ENCODE assay signal across 16 mouse cellular contexts in the genomic region with DNA sequence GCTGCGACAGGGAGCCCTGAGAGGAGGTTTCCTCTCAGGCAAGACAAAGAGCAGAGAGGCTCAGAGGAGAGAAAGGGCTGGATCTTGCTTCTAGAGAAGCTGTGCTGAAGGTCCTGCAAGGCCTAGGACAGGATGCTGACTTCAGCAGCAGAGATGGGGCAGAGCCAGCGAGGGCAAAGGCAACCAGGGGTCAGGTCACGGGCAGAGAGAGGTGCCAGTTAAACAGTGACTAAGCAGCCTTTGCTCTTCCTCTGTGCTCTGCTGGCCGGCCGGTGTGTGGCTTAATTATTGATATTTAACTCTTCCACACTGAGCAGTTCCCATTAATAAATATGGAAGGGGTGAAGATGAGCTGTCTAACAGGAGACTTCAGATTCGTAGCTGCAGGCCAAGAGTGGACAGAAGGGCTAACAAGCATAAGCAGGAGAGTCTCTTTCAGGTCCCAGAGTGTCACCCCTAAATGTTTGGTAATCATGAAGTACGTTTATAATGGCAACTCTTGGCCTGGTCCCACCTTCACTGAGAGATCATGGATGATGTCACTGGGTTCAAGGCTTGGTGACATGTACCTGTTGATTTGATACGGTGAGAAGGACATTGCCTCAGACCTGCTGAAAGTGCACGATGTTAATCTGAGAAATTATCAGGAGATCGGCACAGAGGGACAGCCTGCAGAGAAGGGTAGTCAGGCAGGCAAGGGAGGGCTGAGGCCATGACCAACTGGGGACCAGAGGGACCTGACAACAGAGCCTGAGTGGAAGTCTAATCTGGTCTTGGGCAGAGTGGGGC. TPM values are rescaled to one million over a fixed set of nuclear protein-coding genes. Genes with fewer than 3 reads are reported as not detected.
DNase-seq lines count a peak whose midpoint lies in the region; ATAC-seq and TF ChIP-seq lines count a peak whose summit lies in the region.
"Had no signal": no experiment of that assay in that cellular context is flagged by ENCODE, and none has a peak within 500 bp of the region (broad histone marks: within the 10 kb centered on the region; RNA-seq: fewer than 3 reads in every experiment).

No protein-coding gene starts in this region.

- 50% methylated on average over 10 of the region's 10 CpGs for WGBS in liver, postnatal 0 days (ENCODE audit: insufficient replicate concordance)
- 85% methylated on average over 10 of the region's 10 CpGs for WGBS in midbrain, embryonic 10.5 days

- peak overlapping the region; percentile 88 for H3K27ac ChIP-seq in liver, postnatal 0 days (ENCODE audit: low read depth)
- H3K27ac ChIP-seq in midbrain, embryonic 10.5 days (replicated peaks): no peak overlapping the region
- H3K27ac ChIP-seq: embryonic facial prominence, embryonic 12.5 days; intestine, embryonic 15.5 days had no signal

- no peak for TF ChIP-seq CTCF in liver, postnatal 0 days (IDR thresholded peaks at IDR 0.05; ENCODE audit: low read depth)

- H3K27me3 ChIP-seq in megakaryocyte, embryonic 14.5 days (replicated peaks): peaks cover 2% of the 10 kb centered on the region
- H3K27me3 ChIP-seq in liver, postnatal 0 days (ENCODE audit: insufficient read depth, low read length): no peaks in the 10 kb centered on the region
- no peaks in the 10 kb centered on the region for H3K27me3 ChIP-seq in midbrain, embryonic 10.5 days (ENCODE audit: low read depth, poor library complexity, severe bottlenecking)
- H3K27me3 ChIP-seq: embryonic facial prominence, embryonic 12.5 days; intestine, embryonic 15.5 days had no signal

- H3K4me3 ChIP-seq in megakaryocyte, embryonic 14.5 days (replicated peaks): peak overlapping the region; percentile 46
- no peak overlapping the region for H3K4me3 ChIP-seq in liver, postnatal 0 days (ENCODE audit: low read depth, low read length)
- H3K4me3 ChIP-seq in midbrain, embryonic 10.5 days: no peak overlapping the region
- H3K4me3 ChIP-seq: embryonic facial prominence, embryonic 12.5 days; intestine, embryonic 15.5 days had no signal

- H3K4me2 ChIP-seq in liver, postnatal 0 days (ENCODE audit: low read depth, low read length): no peak overlapping the region
- H3K4me2 ChIP-seq: embryonic facial prominence, embryonic 12.5 days; intestine, embryonic 15.5 days; lung, embryonic 14.5 days had no signal

- peak; percentile 72 for DNase-seq in adrenal gland, adult 2 months
- DNase-seq in adrenal gland, adult 18-20 months (ENCODE audit: low spot score in 2 of 2): no peak
- peak; percentile 73 to 81 for DNase-seq in kidney, postnatal 4 days
- peak; percentile 78 for DNase-seq in liver, postnatal 0 days
- DNase-seq in cerebellum, adult 18-20 months: no peak
- DNase-seq in midbrain, embryonic 10.5 days (ENCODE audit: low spot score): no peak
- DNase-seq: cerebellum, adult 2 months; left cerebral cortex, postnatal 4 days; lung, embryonic 14.5 days; thymus, postnatal 4 days had no signal

- H3K9ac ChIP-seq in liver, postnatal 0 days (replicated peaks): 0 out of 2 replicates have a peak overlapping the region, but pooled peaks have one; percentile 18
- H3K9ac ChIP-seq: embryonic facial prominence, embryonic 12.5 days; intestine, embryonic 15.5 days; lung, embryonic 14.5 days had no signal

- no peaks in the 10 kb centered on the region for H3K9me3 ChIP-seq in megakaryocyte, embryonic 14.5 days
- no peaks in the 10 kb centered on the region for H3K9me3 ChIP-seq in liver, postnatal 0 days (ENCODE audit: low read length)
- H3K9me3 ChIP-seq in midbrain, embryonic 10.5 days (replicated peaks): no peaks in the 10 kb centered on the region
- H3K9me3 ChIP-seq: embryonic facial prominence, embryonic 12.5 days; intestine, embryonic 15.5 days had no signal

- H3K36me3 ChIP-seq in megakaryocyte, embryonic 14.5 days (replicated peaks; ENCODE audit: low read length): no peaks in the 10 kb centered on the region
- H3K36me3 ChIP-seq in liver, postnatal 0 days (replicated peaks; ENCODE audit: insufficient read depth, low read length): no peaks in the 10 kb centered on the region
- H3K36me3 ChIP-seq in midbrain, embryonic 10.5 days: no peaks in the 10 kb centered on the region
- H3K36me3 ChIP-seq: embryonic facial prominence, embryonic 12.5 days; intestine, embryonic 15.5 days had no signal

- ATAC-seq in megakaryocyte, adult 5-6 weeks (ENCODE audit: poor library complexity, severe bottlenecking): no peak
- peak; percentile 94 for ATAC-seq in liver, postnatal 0 days
- ATAC-seq: intestine, embryonic 15.5 days had no signal

- peaks cover 77% of the 10 kb centered on the region for H3K4me1 ChIP-seq in megakaryocyte, embryonic 14.5 days
- H3K4me1 ChIP-seq in liver, postnatal 0 days (ENCODE audit: insufficient read depth): peaks cover 15% of the 10 kb centered on the region
- H3K4me1 ChIP-seq in midbrain, embryonic 10.5 days: peaks cover 20% of the 10 kb centered on the region
- H3K4me1 ChIP-seq: embryonic facial prominence, embryonic 12.5 days; intestine, embryonic 15.5 days had no signal

- TF ChIP-seq EP300 in liver, postnatal 0 days (IDR thresholded peaks at IDR 0.05; ENCODE audit: low read depth): peak; percentile 66; the same call in 1 of the 2 replicates

RNA-seq across cellular contexts. Expression of a gene that starts 5.9 kb away (rescaled TPM):
- total RNA-seq in adrenal gland, adult 2 months (2021): 100 to 1,000 TPM; 136 to 202 TPM
- polyA plus RNA-seq in adrenal gland, adult 2 months (2012; rRNA removed): 83.4 and 111 TPM in 2 replicates
- total RNA-seq in adrenal gland, adult 18-20 months (2021): 100 to 1,000 TPM; 180 to 197 TPM
- 7.3 and 7.4 TPM in 2 replicates for polyA plus RNA-seq in megakaryocyte, embryonic 14.5 days (2012; ENCODE audit: insufficient read depth, low replicate concordance)
- total RNA-seq in megakaryocyte, adult 5-6 weeks (2015): 0.31 and 0.68 TPM in 2 replicates
- 0.45 and 0.55 TPM in 2 replicates for total RNA-seq in megakaryocyte, adult 5-6 weeks (2017)
- polyA plus RNA-seq in liver, postnatal 0 days (2015; fragmentation: Nextera tagmentation; extraction: Ambion mirVana): 104 and 114 TPM in 2 replicates
- 2.7 and 3.7 TPM in 2 replicates for polyA plus RNA-seq in midbrain, embryonic 10.5 days (2016; fragmentation: Nextera tagmentation; extraction: Ambion mirVana)

RNA-seq across cellular contexts. Expression of a gene that starts 29.8 kb away (rescaled TPM):
- 10 to 100 TPM; 32.6 to 43.7 TPM for total RNA-seq in adrenal gland, adult 2 months (2021)
- polyA plus RNA-seq in adrenal gland, adult 2 months (2012; rRNA removed): 73.8 and 79.8 TPM in 2 replicates
- total RNA-seq in adrenal gland, adult 18-20 months (2021): 10 to 100 TPM; 32.2 to 52.2 TPM
- 0.12 and 3.0 TPM in 2 replicates for polyA plus RNA-seq in megakaryocyte, embryonic 14.5 days (2012; ENCODE audit: insufficient read depth, low replicate concordance)
- not detected in 2 replicates for total RNA-seq in megakaryocyte, adult 5-6 weeks (2015)
- not detected in 2 replicates for total RNA-seq in megakaryocyte, adult 5-6 weeks (2017)
- polyA plus RNA-seq in liver, postnatal 0 days (2015; fragmentation: Nextera tagmentation; extraction: Ambion mirVana): 22.4 and 45.6 TPM in 2 replicates
- polyA plus RNA-seq in midbrain, embryonic 10.5 days (2016; fragmentation: Nextera tagmentation; extraction: Ambion mirVana): 4.2 and 4.9 TPM in 2 replicates
- total RNA-seq: common myeloid progenitor, adult 5-6 weeks; granulocyte monocyte progenitor cell, adult 5-6 weeks had no signal

Comparison
In these comparisons a context has a peak if more than half of its experiments do, and no peak if none do; other contexts are left out.
1. DNase-seq: peak in adrenal gland, adult 2 months (single experiment), kidney, postnatal 4 days (2 of 2) and liver, postnatal 0 days (single experiment); none in adrenal gland, adult 18-20 months (0 of 2), cerebellum, adult 18-20 months (0 of 2) and midbrain, embryonic 10.5 days (single experiment).